Mouse (Mus musculus) CD4-positive, CD25-positive, alpha-beta regulatory T cell, adult 4 months (primary cell): ENCODE measurements around the gene Gna11. TPM values are rescaled to one million over a fixed set of nuclear protein-coding genes. Genes with fewer than 3 reads are reported as not detected.

Source experiments
- ATAC-seq: one replicate; pipeline ENCODE4 v1.8.0; 2017
- polyA plus RNA-seq, 2 experiments: library from polyadenylated mRNA; unstranded; fragments of 100-300 nt; shearing (Covaris generic); gene quantifications; one replicate each; pipeline ENCODE4 v1.2.1; 2017

The Gna11 gene
- polyA plus RNA-seq, 2 experiments from 2014 or later = 28.5 to 42.5 TPM

DNA sequence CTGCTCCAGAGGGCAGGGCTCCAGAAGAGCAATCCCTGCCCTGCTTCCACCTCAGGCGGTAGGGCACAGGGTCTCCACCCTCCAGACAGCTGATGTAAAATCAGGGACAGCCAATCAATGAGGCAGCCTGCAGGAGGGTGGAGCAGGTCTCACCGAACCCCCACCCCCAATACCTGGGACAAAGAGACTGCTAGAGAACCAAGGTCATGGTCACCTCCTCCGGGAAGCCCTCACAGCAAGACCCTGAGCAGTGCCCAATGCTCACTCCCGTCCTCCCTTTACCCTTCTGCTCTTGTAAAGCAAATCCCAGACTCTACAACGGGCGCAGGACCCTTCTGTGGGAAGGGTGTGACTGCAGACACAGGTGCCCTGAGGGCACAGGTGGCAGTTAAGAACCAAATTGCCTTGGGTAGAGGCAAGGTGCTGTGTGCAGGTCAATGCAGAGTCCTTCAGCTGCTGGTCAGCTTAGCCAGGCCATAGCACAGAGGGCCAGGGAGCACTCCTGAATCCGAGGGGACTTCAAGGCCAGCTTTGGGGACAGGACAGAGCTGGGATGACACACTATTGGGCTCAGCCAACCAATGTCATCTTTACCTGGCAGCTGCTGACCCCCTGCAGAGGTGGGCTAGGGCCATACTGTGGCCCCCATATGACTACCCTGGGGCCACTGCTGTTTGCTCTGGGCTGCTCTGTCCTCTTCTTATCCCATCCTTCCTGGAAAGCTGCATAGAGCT is 2.1 kb downstream of the Gna11 start:
- ATAC-seq = no peak

GRCm38 (mm10) chr10:81541803-81542202 is 3.2 kb downstream of the Gna11 start:
- no peak for ATAC-seq

- no peak for ATAC-seq
Observed at GRCm38 (mm10) chr10:81541363-81541762, 3.6 kb downstream of the Gna11 start.

DNA sequence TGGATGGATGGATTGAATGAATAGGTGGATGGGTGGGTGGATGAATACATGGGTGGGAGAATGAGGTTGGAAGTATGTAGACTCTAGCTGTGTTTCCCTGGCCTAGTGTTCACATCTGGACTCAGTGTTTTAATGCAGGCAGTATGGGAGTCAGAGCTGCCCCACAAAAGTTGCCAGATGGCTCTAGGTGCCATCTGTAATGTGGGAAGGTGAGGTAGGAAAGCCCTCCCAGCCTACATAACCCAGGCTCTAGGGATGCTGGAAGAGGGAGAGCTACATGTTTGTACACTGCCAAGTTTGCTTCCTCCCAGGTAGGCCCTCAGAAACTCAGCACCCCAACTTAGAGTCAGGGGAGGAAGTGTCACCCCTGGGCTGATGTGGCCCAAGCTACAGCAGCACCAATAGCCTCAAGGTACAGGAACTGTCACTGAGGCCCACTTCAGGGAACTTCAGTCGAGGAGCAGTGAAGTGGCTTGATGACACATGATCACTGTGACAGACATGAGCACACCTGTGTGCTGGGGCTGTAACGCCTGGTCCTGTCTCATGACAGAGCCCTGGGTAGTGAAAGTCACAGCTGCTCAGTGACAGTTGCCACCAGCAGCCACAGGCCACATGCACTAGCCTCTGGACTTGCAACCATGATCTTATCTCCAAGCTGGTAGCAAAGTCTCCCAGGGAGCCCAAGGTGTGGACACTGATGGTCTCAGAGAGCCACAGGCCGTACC is 6.5 kb downstream of the Gna11 start:
- ATAC-seq = no peak

GRCm38 (mm10) chr10:81537429-81537828 is 7.6 kb downstream of the Gna11 start:
- peak; percentile 51 for ATAC-seq

DNA sequence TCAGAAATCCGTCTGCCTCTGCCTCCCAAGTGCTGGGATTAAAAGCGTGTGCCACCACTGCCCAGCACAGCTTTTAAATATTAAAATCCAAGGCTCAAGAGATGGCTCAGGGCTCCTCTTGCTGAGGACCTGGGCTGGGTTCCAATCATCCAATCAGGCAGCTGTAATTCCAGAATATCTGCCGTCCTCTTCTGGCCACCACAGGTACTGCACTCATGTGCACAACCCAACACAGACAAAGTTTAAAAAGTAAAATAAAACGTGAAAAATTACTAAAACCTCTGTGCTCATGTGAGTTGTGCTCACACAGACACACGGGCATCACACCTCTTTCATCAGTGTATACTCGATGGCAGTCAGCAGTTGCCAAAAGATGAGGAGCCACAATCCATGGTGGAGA is 8.3 kb downstream of the Gna11 start:
- ATAC-seq = peak; percentile 39

GRCm38 (mm10) chr10:81534826-81535225 is 10.2 kb downstream of the Gna11 start:
- no peak for ATAC-seq

DNA sequence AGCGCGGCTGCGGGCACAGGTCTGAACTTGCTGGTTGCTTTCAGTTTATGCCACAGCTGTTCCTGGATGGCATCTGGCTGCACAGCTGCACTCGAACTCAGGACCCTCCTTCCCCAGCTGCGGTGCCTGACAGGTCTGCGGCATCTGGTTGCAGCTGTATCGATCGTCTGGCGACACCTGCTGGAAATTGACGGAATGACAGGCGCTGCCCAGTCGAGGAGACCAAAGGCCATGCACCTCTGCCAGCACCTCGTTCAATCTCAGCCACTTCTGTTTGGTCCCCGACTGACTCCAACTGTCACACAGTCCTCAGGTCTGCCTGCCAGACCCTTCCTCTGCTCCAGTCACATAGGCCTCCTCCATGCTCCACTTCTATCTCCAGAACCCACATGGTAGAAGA is 18.2 kb downstream of the Gna11 start:
- ATAC-seq = peak; percentile 71

DNA sequence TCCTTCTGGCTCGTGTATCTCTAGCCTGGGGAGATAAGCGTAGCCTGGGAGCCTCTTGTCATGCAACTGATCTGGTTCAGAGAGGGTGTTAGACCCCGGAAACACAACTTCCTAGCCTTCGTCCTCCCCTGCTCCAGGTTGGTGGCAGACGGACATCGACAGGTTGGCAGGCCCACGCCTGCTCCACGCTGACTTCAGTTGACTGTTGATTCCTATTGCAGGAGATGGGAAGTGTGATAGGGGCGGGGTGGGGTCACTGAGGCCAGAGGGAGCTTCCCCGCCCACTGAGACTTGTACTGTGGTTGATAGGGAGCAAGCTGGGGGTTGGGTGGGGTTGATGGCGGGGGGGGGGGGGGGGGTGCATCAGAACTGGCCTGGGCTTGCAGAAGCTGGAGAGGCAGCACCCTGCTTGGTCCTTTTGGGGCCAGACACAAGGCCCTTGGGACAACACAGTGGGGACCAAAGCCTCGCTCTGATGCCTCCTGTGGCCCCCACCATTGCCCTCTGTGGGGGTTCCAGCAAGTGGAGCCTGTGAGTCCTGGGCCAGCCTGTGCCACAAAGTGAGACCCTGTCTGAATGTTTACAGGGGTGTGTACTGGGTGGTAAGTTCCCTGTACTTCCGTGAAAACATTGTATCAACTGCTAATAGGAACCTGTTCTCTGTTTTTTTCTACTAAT is 19.8 kb downstream of the Gna11 start:
- no peak for ATAC-seq

DNA sequence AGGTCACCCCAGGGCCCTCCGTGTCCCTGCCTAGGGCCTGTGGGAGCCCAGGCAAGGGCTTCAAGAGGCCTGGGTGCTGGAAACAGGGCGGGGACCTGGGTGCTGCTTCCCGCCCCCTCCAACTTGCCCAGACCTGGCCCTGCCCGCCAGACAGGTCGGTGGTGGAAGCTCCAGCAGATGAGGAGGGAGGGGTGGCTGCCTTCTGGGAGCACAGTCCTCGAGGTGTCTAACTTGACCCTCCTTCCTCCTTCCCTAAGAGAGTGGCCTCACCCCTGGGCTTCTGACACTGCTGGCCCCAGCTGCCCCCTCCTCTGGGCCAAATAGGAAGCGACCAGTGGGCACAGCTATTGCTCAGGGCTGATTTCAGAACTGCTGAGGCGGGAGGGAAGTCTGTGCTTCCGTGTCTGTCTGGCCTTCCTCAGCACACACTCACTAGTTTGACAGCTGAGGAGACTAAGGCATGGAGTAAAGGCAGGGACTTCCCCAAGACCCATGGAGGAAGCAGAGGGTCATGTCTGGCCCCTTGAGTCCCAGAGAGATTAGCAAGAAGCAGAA is 20.9 kb downstream of the Gna11 start, which contains the start of gene Gna15:
Gna15 (minus strand) TSS at position 175 of the 555 bp plus-strand sequence.
- peak; percentile 52 for ATAC-seq

- peak; percentile 23 for ATAC-seq
Observed at GRCm38 (mm10) chr10:81523570-81523969, 21.4 kb downstream of the Gna11 start.

DNA sequence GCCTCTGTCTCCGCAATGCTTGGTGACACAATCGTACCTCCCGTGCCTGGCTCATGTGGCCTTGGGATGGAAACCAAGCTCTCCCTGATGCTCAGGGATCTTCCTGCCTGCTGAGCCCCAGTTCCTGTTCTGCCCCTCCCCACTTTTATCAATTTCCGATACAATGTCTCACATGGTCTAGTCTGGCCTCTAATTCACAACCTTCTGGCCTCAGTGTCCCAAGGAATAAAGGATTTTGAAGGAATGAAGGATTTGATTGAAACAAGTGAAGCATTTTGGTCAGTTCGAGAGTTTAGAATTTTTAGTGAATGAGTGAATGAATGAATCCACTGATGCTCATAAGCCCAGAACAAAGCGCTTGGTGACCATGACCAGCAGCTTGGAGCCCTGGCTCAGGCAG is 21.8 kb downstream of the Gna11 start:
- ATAC-seq = no peak

DNA sequence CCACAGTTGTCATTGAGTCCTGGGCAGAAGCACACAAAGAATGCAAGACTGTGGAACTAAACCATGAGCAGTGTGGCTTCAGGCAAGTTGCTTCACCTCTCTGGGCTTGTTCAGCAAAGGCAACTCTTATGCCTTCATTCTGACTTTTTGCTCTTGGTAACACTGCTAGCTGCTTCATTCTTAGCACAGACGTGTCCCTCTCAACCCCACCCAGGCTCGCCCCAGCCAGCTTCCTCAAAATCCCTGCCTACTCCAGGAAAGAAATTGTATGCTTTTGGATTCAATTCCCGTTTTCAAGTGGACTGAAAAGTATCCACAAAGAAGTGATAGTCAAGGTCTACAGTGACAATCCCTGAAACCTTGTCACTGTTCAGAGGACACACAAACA is 25.0 kb downstream of the Gna11 start:
- no peak for ATAC-seq

- no peak for ATAC-seq
Observed at GRCm38 (mm10) chr10:81519227-81519977, 25.6 kb downstream of the Gna11 start.

DNA sequence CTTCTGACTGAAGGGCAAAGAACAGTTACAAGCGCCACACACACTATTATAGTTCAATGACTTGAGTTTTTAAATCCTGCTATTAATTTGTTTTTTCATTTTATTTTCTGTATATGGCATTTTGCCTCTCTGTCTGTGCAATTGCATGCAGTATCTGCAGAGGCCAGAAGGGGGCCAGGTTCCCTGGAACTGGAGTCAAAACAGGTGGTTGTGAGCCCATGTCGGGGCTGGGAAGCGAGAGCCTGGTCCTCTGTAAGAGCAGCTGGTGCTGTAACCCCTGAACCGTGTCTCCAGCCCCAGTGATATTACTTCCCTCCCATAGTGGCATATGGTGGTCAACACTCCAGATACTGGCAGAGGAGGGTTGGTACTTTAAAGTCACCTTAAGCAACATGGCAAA is 26.4 kb downstream of the Gna11 start:
- ATAC-seq = peak; percentile 93

DNA sequence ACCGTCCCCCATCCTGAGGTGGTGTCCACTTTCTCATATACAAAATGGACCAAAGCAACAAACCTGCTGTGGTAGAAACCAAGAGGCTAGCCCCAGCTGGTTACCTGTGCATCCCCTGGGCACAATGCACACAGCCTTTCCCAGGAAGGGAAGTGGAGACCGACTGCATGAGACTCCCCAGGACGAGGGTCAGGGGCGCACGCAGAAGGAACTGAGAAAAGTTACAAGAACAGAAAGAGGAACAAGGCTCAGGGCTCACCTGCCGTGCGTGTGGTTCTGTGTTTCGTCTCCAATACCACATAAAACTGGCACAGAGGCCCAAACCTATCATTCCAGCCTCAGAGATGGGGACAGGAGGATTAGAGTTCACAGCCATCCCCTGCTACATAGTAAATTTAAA is 27.8 kb downstream of the Gna11 start:
- no peak for ATAC-seq

DNA sequence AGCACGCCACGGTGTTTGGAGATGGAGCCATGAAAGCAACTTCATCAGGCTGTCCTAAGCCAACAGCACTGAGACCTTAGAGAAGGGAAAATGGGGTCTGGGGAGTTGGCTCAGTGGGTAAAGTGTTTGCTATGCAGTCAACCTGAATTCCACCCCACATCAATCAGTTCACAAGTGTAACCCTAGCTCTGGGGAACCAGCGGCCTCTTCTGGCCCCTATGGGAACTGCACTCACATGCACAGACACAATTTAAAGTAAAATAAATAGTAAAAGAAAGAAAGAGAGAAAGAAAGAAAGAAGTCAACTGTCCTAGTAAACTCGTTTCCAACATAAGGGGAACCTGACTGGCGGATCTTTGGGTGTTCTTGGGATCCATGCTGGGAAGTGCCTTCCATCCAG is 31.2 kb downstream of the Gna11 start:
- ATAC-seq = no peak

DNA sequence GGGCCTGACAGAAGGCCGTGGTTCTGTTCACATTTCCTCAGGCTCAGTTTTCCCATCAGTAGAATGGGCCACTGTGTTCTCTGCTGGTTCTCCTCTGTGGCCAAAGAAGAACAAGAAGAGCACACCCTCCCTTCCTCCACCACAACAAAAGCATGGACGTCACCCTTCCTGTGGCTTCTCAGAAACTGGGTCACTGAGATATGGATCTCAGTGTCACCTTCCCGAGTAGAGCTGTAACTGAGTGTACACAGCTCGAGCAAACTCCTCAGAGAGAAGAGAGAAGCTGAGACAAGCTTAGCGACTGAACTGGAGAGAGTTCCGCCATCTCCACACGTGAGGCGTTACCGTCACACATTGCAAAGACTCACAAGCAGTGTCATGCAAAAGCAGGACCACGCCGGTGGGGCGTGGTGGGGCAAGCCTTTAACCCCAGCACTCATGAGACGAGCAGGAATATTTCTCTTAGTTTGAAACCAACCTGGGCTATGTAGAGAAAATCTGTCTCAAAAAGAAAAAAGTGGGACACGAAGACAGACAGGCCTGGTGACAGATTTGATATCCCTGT is 34.7 kb downstream of the Gna11 start:
- ATAC-seq = peak; percentile 81

DNA sequence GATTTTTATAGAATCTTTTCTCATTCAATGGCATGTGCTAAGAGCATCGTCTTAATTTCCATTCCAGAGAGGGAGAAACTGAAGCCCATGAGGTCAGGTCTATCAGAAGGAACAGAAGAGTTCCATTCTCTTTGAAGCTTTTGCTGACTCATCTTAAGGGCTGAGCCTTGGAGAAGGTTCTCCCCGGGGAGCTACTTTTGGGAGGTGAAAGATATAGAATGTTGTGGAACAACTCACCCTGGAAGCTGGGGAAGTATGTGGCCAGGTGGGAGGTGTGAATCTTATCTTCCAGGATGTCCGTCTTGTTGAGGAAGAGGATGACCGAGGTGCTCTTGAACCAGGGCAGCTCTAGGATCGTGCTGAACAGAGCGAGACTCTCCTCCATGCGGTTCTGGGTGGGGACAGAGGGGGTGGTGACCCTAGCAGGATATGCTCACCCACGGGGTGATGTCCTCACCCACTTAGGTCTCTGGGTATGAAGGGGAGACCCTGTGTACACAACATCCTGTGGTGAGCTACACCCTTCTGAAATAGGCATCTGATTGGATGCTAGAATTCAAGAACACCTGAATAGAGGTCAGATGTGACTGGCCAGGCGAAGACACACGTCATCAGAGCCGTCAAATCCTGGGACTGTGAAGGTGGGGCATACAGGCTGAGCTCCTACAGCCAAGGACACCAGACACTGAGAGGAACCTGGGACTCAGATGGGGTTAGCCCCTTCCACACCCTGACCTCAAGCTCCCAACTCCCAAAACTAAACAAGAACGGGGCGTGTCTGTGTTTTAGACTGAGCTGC is 37.1 kb downstream of the Gna11 start:
- ATAC-seq = peak; percentile 76

GRCm38 (mm10) chr10:81507095-81507494 is 37.9 kb downstream of the Gna11 start:
- ATAC-seq = no peak

DNA sequence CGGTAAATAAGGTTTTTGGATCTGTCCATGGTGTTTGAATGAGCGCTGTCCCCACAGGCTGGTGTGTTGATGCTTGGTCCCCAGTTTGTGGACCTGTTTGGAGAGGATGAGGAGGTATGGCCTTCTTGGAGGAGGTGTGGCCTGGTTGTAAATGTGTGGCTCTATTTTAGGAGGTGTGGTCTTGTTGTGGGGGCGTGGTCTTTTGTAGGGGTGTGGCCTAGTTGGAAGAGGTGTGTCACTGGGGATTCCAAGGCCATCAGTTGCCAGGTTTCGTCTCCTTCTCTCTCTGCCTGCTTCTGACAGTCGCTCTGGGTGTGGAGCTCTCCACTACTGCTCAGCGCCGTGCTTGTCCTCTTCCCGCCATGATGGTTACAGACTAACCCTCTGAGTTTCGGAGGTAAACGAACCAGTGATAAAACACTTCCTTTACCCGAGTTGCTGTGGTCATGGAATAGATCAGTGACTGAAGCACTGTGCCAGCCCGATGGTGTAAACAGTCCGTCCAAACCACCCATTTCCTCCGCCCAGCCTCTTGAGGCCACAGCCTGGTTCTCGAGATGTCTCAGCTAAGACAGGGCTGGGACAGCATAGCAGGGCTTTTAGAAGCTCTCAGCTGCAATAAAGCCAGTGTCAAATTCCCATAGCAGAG is 39.9 kb downstream of the Gna11 start:
- ATAC-seq = no peak
